Mouse (Mus musculus): ENCODE data around the gene Aif1l. TPM values are rescaled to one million over a fixed set of nuclear protein-coding genes. Genes with fewer than 3 reads are reported as not detected.
A peak's percentile ranks its signal among the peaks of the same experiment; 100 is the strongest.
"Not testable (repeated sequence)": the region's sequence is repeated elsewhere in the genome, so short reads cannot be mapped to it uniquely, and the experiment has no call there.

Gene Aif1l
- polyA plus RNA-seq, 1 experiment from 2014 or later: 12.6 TPM

GRCm38 (mm10) chr2:31906407-31906806, 43.5 kb upstream of the Aif1l start:
- H3K27ac ChIP-seq (ENCODE audit: low read length): no peak overlapping the region
- H3K27me3 ChIP-seq (replicated peaks; ENCODE audit: insufficient read depth, low read length): no peaks in the 10 kb centered on the region

GRCm38 (mm10) chr2:31912575-31912974, 37.4 kb upstream of the Aif1l start:
- Histone ChIP-seq H3K9ac (replicated peaks; ENCODE audit: low read depth) (no peak overlapping the region), H3K27me3 (replicated peaks; ENCODE audit: insufficient read depth, low read length) (no peaks in the 10 kb centered on the region), H3K27ac (ENCODE audit: low read length) (no peak overlapping the region), H3K9me3 (ENCODE audit: low read length) (no peaks in the 10 kb centered on the region), H3K36me3 (ENCODE audit: insufficient read depth, low read length) (no peaks in the 10 kb centered on the region), H3K4me1 (ENCODE audit: insufficient read depth, low read depth, low read length) (no peaks in the 10 kb centered on the region), H3K4me3 (ENCODE audit: low read depth, low read length) (no peak overlapping the region), H3K4me2 (replicated peaks; ENCODE audit: low read depth, low read length) (no peak overlapping the region)
- peak; percentile 71 for TF ChIP-seq CTCF (IDR thresholded peaks at IDR 0.05)
- no peak for TF ChIP-seq EP300 (IDR thresholded peaks at IDR 0.05)
- no peak for DNase-seq (ENCODE audit: low spot score)
- 72% methylated on average over 4 of the region's 4 CpGs for WGBS
- no peak for ATAC-seq

More at GRCm38 (mm10) chr2:31906407-31906806, 43.5 kb upstream of the Aif1l start:
- H3K9ac ChIP-seq (replicated peaks; ENCODE audit: low read depth): no peak overlapping the region
- H3K4me3 ChIP-seq (ENCODE audit: low read depth, low read length): no peak overlapping the region
- TF ChIP-seq EP300 (IDR thresholded peaks at IDR 0.05) (no peak), CTCF (IDR thresholded peaks at IDR 0.05) (no peak)
- no peak overlapping the region for H3K4me2 ChIP-seq (replicated peaks; ENCODE audit: low read depth, low read length)
- H3K9me3 ChIP-seq (ENCODE audit: low read length): no peaks in the 10 kb centered on the region
- H3K4me1 ChIP-seq (ENCODE audit: insufficient read depth, low read depth, low read length): no peaks in the 10 kb centered on the region
- no peak for DNase-seq (ENCODE audit: low spot score)
- WGBS: 35% methylated on average over 9 of the region's 9 CpGs
- ATAC-seq: no peak
- no peaks in the 10 kb centered on the region for H3K36me3 ChIP-seq (ENCODE audit: insufficient read depth, low read length)

GRCm38 (mm10) chr2:31914213-31914612, 35.7 kb upstream of the Aif1l start:
- not testable (repeated sequence) for H3K9ac ChIP-seq (replicated peaks; ENCODE audit: low read depth); H3K4me1 ChIP-seq (ENCODE audit: insufficient read depth, low read depth, low read length); ATAC-seq; H3K27ac ChIP-seq (ENCODE audit: low read length); H3K4me2 ChIP-seq (replicated peaks; ENCODE audit: low read depth, low read length); DNase-seq (ENCODE audit: low spot score); H3K27me3 ChIP-seq (replicated peaks; ENCODE audit: insufficient read depth, low read length); H3K9me3 ChIP-seq (ENCODE audit: low read length); H3K36me3 ChIP-seq (ENCODE audit: insufficient read depth, low read length); H3K4me3 ChIP-seq (ENCODE audit: low read depth, low read length)
- TF ChIP-seq CTCF (IDR thresholded peaks at IDR 0.05): peak; percentile 50

GRCm38 (mm10) chr2:31915112-31915511, 34.8 kb upstream of the Aif1l start:
- H3K27me3 ChIP-seq (replicated peaks; ENCODE audit: insufficient read depth, low read length): no peaks in the 10 kb centered on the region
- no peak overlapping the region for H3K27ac ChIP-seq (ENCODE audit: low read length)
- no peaks in the 10 kb centered on the region for H3K36me3 ChIP-seq (ENCODE audit: insufficient read depth, low read length)
- ATAC-seq (peak; percentile 23; the same call in 1 of the 2 replicates), DNase-seq (ENCODE audit: low spot score) (peak; percentile 79)
- no peak for TF ChIP-seq EP300 (IDR thresholded peaks at IDR 0.05)
- TF ChIP-seq CTCF (IDR thresholded peaks at IDR 0.05): peak; percentile 95
- WGBS: 20% methylated on average over 4 of the region's 4 CpGs
- no peak overlapping the region for H3K4me3 ChIP-seq (ENCODE audit: low read depth, low read length)
- no peaks in the 10 kb centered on the region for H3K9me3 ChIP-seq (ENCODE audit: low read length)
- H3K9ac ChIP-seq (replicated peaks; ENCODE audit: low read depth): no peak overlapping the region
- no peaks in the 10 kb centered on the region for H3K4me1 ChIP-seq (ENCODE audit: insufficient read depth, low read depth, low read length)
- H3K4me2 ChIP-seq (replicated peaks; ENCODE audit: low read depth, low read length): no peak overlapping the region

- H3K9ac ChIP-seq (replicated peaks; ENCODE audit: low read depth): no peak overlapping the region
- H3K4me3 ChIP-seq (ENCODE audit: low read depth, low read length): no peak overlapping the region
- H3K27me3 ChIP-seq (replicated peaks; ENCODE audit: insufficient read depth, low read length): no peaks in the 10 kb centered on the region
- no peaks in the 10 kb centered on the region for H3K9me3 ChIP-seq (ENCODE audit: low read length)
- H3K36me3 ChIP-seq (ENCODE audit: insufficient read depth, low read length): no peaks in the 10 kb centered on the region
- no peak overlapping the region for H3K4me2 ChIP-seq (replicated peaks; ENCODE audit: low read depth, low read length)
- ATAC-seq (no peak), DNase-seq (ENCODE audit: low spot score) (peak; percentile 51)
- H3K4me1 ChIP-seq (ENCODE audit: insufficient read depth, low read depth, low read length): no peaks in the 10 kb centered on the region
- H3K27ac ChIP-seq (ENCODE audit: low read length): no peak overlapping the region
- peak; percentile 74 for TF ChIP-seq CTCF (IDR thresholded peaks at IDR 0.05)
- no peak for TF ChIP-seq EP300 (IDR thresholded peaks at IDR 0.05)
- 20% methylated on average over 4 of the region's 4 CpGs for WGBS
Observed at GRCm38 (mm10) chr2:31917636-31918035, 32.3 kb upstream of the Aif1l start.

GRCm38 (mm10) chr2:31923645-31924044, 26.3 kb upstream of the Aif1l start:
- H3K36me3 ChIP-seq (ENCODE audit: insufficient read depth, low read length): no peaks in the 10 kb centered on the region
- WGBS: 66% methylated on average over 4 of the region's 4 CpGs
- DNase-seq (ENCODE audit: low spot score) (no peak), ATAC-seq (no peak)
- TF ChIP-seq EP300 (IDR thresholded peaks at IDR 0.05) (no peak), CTCF (IDR thresholded peaks at IDR 0.05) (no peak)
- no peaks in the 10 kb centered on the region for H3K27me3 ChIP-seq (replicated peaks; ENCODE audit: insufficient read depth, low read length)
- H3K4me1 ChIP-seq (ENCODE audit: insufficient read depth, low read depth, low read length): no peaks in the 10 kb centered on the region
- H3K9ac ChIP-seq (replicated peaks; ENCODE audit: low read depth): no peak overlapping the region
- no peak overlapping the region for H3K27ac ChIP-seq (ENCODE audit: low read length)
- H3K4me2 ChIP-seq (replicated peaks; ENCODE audit: low read depth, low read length): no peak overlapping the region
- no peaks in the 10 kb centered on the region for H3K9me3 ChIP-seq (ENCODE audit: low read length)
- H3K4me3 ChIP-seq (ENCODE audit: low read depth, low read length): no peak overlapping the region

GRCm38 (mm10) chr2:31924811-31925210, 25.1 kb upstream of the Aif1l start:
- no peaks in the 10 kb centered on the region for H3K36me3 ChIP-seq (ENCODE audit: insufficient read depth, low read length)
- WGBS: 31% methylated on average over 9 of the region's 9 CpGs
- DNase-seq (ENCODE audit: low spot score): peak; percentile 52

More at GRCm38 (mm10) chr2:31924811-31925210, 25.1 kb upstream of the Aif1l start:
- no peak overlapping the region for H3K9ac ChIP-seq (replicated peaks; ENCODE audit: low read depth)
- no peaks in the 10 kb centered on the region for H3K4me1 ChIP-seq (ENCODE audit: insufficient read depth, low read depth, low read length)
- TF ChIP-seq CTCF (IDR thresholded peaks at IDR 0.05) (no peak), EP300 (IDR thresholded peaks at IDR 0.05) (no peak)
- no peaks in the 10 kb centered on the region for H3K9me3 ChIP-seq (ENCODE audit: low read length)
- no peak overlapping the region for H3K4me2 ChIP-seq (replicated peaks; ENCODE audit: low read depth, low read length)
- no peak overlapping the region for H3K4me3 ChIP-seq (ENCODE audit: low read depth, low read length)
- H3K27ac ChIP-seq (ENCODE audit: low read length): no peak overlapping the region
- no peak; the same call in 1 of the 2 replicates for ATAC-seq
- no peaks in the 10 kb centered on the region for H3K27me3 ChIP-seq (replicated peaks; ENCODE audit: insufficient read depth, low read length)

Measured in lung, postnatal 0 days (tissue).